Mouse (Mus musculus): ENCODE data around the gene Aff1.

Aff1 gene

GRCm38 (mm10) chr5:103693041-103693641 lies 967 bp downstream of the Aff1 start:
- no peak for DNase-seq (ENCODE audit: low spot score)

GRCm38 (mm10) chr5:103694094-103694493 lies 1.9 kb downstream of the Aff1 start:
- DNase-seq (ENCODE audit: low spot score): no peak

- DNase-seq (ENCODE audit: low spot score): no peak
Observed at GRCm38 (mm10) chr5:103697875-103698491, 5.8 kb downstream of the Aff1 start.

GRCm38 (mm10) chr5:103698577-103698976 lies 6.4 kb downstream of the Aff1 start:
- DNase-seq (ENCODE audit: low spot score): no peak

- no peak for DNase-seq (ENCODE audit: low spot score)
Observed at GRCm38 (mm10) chr5:103699537-103699936, 7.4 kb downstream of the Aff1 start.

- DNase-seq (ENCODE audit: low spot score): no peak
Observed at GRCm38 (mm10) chr5:103700661-103701060, 8.5 kb downstream of the Aff1 start.

GRCm38 (mm10) chr5:103701466-103701865 lies 9.3 kb downstream of the Aff1 start:
- DNase-seq (ENCODE audit: low spot score): no peak

GRCm38 (mm10) chr5:103702527-103702926 lies 10.4 kb downstream of the Aff1 start:
- no peak for DNase-seq (ENCODE audit: low spot score)

- DNase-seq (ENCODE audit: low spot score): no peak
Observed at GRCm38 (mm10) chr5:103705331-103705730, 13.2 kb downstream of the Aff1 start.

GRCm38 (mm10) chr5:103705874-103706273 lies 13.7 kb downstream of the Aff1 start:
- DNase-seq (ENCODE audit: low spot score): no peak

GRCm38 (mm10) chr5:103709044-103709443 lies 16.9 kb downstream of the Aff1 start:
- no peak for DNase-seq (ENCODE audit: low spot score)

- no peak for DNase-seq (ENCODE audit: low spot score)
Observed at GRCm38 (mm10) chr5:103711886-103712285, 19.7 kb downstream of the Aff1 start.

GRCm38 (mm10) chr5:103713422-103713821 lies 21.2 kb downstream of the Aff1 start:
- DNase-seq (ENCODE audit: low spot score): no peak

GRCm38 (mm10) chr5:103714943-103715342 lies 22.8 kb downstream of the Aff1 start:
- no peak for DNase-seq (ENCODE audit: low spot score)

- no peak for DNase-seq (ENCODE audit: low spot score)
Observed at GRCm38 (mm10) chr5:103716824-103717342, 24.7 kb downstream of the Aff1 start.

- DNase-seq (ENCODE audit: low spot score): no peak
Observed at GRCm38 (mm10) chr5:103719131-103719530, 27.0 kb downstream of the Aff1 start.

GRCm38 (mm10) chr5:103719851-103720250 lies 27.7 kb downstream of the Aff1 start:
- DNase-seq (ENCODE audit: low spot score): no peak

- DNase-seq (ENCODE audit: low spot score): no peak
Observed at GRCm38 (mm10) chr5:103720967-103721366, 28.8 kb downstream of the Aff1 start.

- DNase-seq (ENCODE audit: low spot score): no peak
Observed at GRCm38 (mm10) chr5:103721490-103721889, 29.3 kb downstream of the Aff1 start.

- no peak for DNase-seq (ENCODE audit: low spot score)
Observed at GRCm38 (mm10) chr5:103722721-103723120, 30.5 kb downstream of the Aff1 start.

GRCm38 (mm10) chr5:103724384-103724783 lies 32.2 kb downstream of the Aff1 start:
- no peak for DNase-seq (ENCODE audit: low spot score)

- no peak for DNase-seq (ENCODE audit: low spot score)
Observed at GRCm38 (mm10) chr5:103724823-103725222, 32.6 kb downstream of the Aff1 start.

GRCm38 (mm10) chr5:103725268-103726149 lies 33.3 kb downstream of the Aff1 start:
- no peak for DNase-seq (ENCODE audit: low spot score)

All from left cerebral cortex, adult 11 months (tissue).